Mouse (Mus musculus): Measurements from ENCODE around the gene Fam129c. TPM values are rescaled to one million over a fixed set of nuclear protein-coding genes. Genes with fewer than 3 reads are reported as not detected.

Fam129c gene
- polyA plus RNA-seq, 1 experiment from 2014 or later = 2.7 TPM

DNA sequence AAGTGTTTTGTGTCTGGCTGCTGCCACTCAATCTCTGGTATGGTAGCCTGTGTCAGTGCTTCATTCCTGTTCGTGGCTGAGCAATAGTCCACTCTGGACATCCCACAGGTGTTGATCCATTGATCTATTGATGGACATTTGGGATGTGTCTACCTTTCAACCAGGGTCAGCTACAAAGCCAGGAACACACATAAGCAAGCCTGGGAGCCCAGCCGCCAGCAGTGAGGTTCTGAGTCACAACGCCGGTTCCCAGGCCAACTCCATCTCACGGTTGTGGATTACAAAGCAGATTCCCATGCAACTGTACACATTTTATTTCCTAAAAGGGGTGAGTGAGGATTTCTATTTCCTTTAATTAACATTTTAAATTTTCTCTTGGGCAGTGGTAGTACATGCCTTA is 36.7 kb upstream of the Fam129c start:
- Histone ChIP-seq H3K4me1 (ENCODE audit: control insufficient read depth, insufficient read depth, low read length) (0 out of 2 replicates have a peak, but pooled peaks cover 7% of the 10 kb centered on the region), H3K27me3 (ENCODE audit: control insufficient read depth, insufficient read depth, low read length) (peaks cover 67% of the 10 kb centered on the region), H3K4me2 (ENCODE audit: low read depth, severe bottlenecking) (no peak overlapping the region), H3K9ac (ENCODE audit: low read length) (no peak overlapping the region), H3K36me3 (ENCODE audit: control insufficient read depth, insufficient read depth, low read length) (no peaks in the 10 kb centered on the region), H3K4me3 (ENCODE audit: low read depth, low read length) (no peak overlapping the region), H3K9me3 (ENCODE audit: control insufficient read depth, low read length) (peaks cover 4% of the 10 kb centered on the region; the same call in 1 of the 2 replicates), H3K27ac (replicated peaks; ENCODE audit: low read depth, low read length) (no peak overlapping the region)
- DNase-seq (ENCODE audit: low spot score) (no peak), ATAC-seq (ENCODE audit: insufficient number of reproducible peaks, low FRiP score, low TSS enrichment, low read depth) (no peak)
- WGBS = 82% methylated on average over 5 of the region's 5 CpGs

DNA sequence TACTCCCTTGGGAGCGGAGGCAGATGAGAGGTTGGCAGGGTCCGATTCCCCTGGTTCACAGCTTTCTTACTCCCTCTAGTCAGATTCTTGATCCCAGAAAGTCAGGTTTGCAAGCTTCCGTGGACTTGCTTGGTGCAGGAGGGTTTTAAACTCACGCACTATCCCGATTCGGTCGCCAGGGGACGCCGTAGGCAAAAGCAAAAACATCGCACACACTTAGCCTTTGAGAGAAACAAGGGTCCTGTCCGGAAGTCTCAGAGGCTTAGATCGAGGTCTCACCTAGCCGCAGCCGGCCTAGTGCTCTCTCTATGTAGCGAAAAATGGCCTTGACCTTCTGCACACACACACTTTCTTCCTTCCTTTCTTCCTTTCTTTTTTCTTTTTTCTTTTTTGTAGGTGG is 36.0 kb upstream of the Fam129c start:
- whole genome bisulfite sequencing = 2% methylated on average over 15 of the region's 15 CpGs
- DNase-seq (ENCODE audit: low spot score) (peak; percentile 89), ATAC-seq (ENCODE audit: insufficient number of reproducible peaks, low FRiP score, low TSS enrichment, low read depth) (no peak)
- Histone ChIP-seq H3K4me2 (ENCODE audit: low read depth, severe bottlenecking) (no peak overlapping the region), H3K36me3 (ENCODE audit: control insufficient read depth, insufficient read depth, low read length) (no peaks in the 10 kb centered on the region), H3K9ac (ENCODE audit: low read length) (no peak overlapping the region), H3K27ac (replicated peaks; ENCODE audit: low read depth, low read length) (no peak overlapping the region), H3K4me1 (ENCODE audit: control insufficient read depth, insufficient read depth, low read length) (0 out of 2 replicates have a peak, but pooled peaks cover 7% of the 10 kb centered on the region), H3K4me3 (ENCODE audit: low read depth, low read length) (no peak overlapping the region), H3K9me3 (ENCODE audit: control insufficient read depth, low read length) (peaks cover 4% of the 10 kb centered on the region; the same call in 1 of the 2 replicates), H3K27me3 (ENCODE audit: control insufficient read depth, insufficient read depth, low read length) (peaks cover 65% of the 10 kb centered on the region)

DNA sequence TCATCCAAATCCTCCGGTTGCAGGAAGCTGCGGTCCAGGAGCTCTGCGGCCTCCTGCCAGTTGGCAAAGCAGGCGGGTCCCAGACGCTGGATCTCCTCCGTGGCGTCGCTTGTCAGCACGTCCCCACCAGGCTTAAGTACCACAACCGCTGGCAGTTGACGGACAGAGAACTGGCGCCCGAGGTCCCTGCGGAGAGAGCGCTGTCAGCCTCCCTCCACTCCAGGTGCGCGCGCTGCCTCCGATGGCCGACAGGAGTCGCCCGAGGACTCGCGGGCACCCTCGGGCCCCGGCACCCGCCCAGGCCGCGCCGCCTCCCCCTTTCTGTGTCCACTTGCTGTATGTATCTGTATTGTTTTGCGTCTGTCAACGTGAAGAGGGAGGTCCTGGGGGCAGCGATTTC is 34.7 kb upstream of the Fam129c start:
- Histone ChIP-seq H3K9ac (ENCODE audit: low read length) (peak overlapping the region; percentile 30; the same call in 1 of the 2 replicates), H3K9me3 (ENCODE audit: control insufficient read depth, low read length) (peaks cover 4% of the 10 kb centered on the region; the same call in 1 of the 2 replicates), H3K27ac (replicated peaks; ENCODE audit: low read depth, low read length) (no peak overlapping the region), H3K4me1 (ENCODE audit: control insufficient read depth, insufficient read depth, low read length) (0 out of 2 replicates have a peak, but pooled peaks cover 7% of the 10 kb centered on the region), H3K4me3 (ENCODE audit: low read depth, low read length) (0 out of 2 replicates have a peak overlapping the region, but pooled peaks have one; percentile 8), H3K27me3 (ENCODE audit: control insufficient read depth, insufficient read depth, low read length) (peaks cover 55% of the 10 kb centered on the region), H3K4me2 (ENCODE audit: low read depth, severe bottlenecking) (peak overlapping the region; percentile 33; the same call in 1 of the 2 replicates), H3K36me3 (ENCODE audit: control insufficient read depth, insufficient read depth, low read length) (no peaks in the 10 kb centered on the region)
- 2% methylated on average over 32 of the region's 33 CpGs for WGBS
- ATAC-seq (ENCODE audit: insufficient number of reproducible peaks, low FRiP score, low TSS enrichment, low read depth) (no peak), DNase-seq (ENCODE audit: low spot score) (peak; percentile 79)

DNA sequence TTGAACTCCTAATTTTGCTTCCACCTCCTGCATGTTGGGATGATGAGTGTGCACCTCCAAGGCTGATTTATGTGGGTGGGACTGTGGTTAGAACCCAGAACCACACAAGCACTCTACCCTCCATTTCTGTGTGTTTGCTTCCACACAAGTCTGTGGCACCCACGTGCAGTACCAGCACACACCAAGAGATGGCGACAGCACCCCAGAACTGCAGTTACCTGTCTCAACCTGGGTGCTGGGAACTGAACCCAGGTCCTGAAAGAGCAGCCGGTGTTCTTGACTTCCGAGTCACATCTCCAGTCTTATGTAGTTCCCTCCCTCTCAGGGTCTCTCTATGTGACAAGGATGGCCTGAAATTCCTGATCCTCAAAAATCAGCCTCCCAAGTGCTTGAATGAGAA is 33.5 kb upstream of the Fam129c start:
- H3K9ac ChIP-seq (ENCODE audit: low read length) = no peak overlapping the region
- peaks cover 4% of the 10 kb centered on the region; the same call in 1 of the 2 replicates for H3K4me1 ChIP-seq (ENCODE audit: control insufficient read depth, insufficient read depth, low read length)
- H3K27me3 ChIP-seq (ENCODE audit: control insufficient read depth, insufficient read depth, low read length) = peaks cover 51% of the 10 kb centered on the region
- no peaks in the 10 kb centered on the region for H3K36me3 ChIP-seq (ENCODE audit: control insufficient read depth, insufficient read depth, low read length)
- ATAC-seq (ENCODE audit: insufficient number of reproducible peaks, low FRiP score, low TSS enrichment, low read depth) = no peak
- 97% methylated on average over 4 of the region's 4 CpGs for WGBS
- no peak for DNase-seq (ENCODE audit: low spot score)
- H3K27ac ChIP-seq (replicated peaks; ENCODE audit: low read depth, low read length) = no peak overlapping the region
- H3K4me3 ChIP-seq (ENCODE audit: low read depth, low read length) = no peak overlapping the region
- peaks cover 4% of the 10 kb centered on the region; the same call in 1 of the 2 replicates for H3K9me3 ChIP-seq (ENCODE audit: control insufficient read depth, low read length)
- H3K4me2 ChIP-seq (ENCODE audit: low read depth, severe bottlenecking) = no peak overlapping the region

DNA sequence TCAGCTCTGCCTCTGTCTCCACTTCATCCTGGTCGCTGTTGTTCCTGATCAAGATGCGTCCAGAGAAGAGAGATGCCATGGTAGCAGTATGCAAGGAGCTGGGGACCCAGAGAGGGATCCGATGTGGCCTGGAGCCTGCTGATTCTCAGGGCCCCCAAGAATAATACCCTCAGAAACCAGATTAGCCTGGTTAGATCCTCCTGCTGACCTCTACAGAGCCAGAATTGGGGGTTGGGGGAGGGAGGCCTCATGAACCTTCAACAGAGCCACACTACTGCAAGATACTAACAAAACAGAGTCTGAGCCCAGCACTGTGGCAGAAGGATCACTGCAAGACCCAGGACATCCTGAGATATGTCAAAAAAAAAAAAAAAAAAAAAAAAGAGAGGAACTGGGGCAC is 30.9 kb upstream of the Fam129c start, which contains the start of gene Nxnl1:
TSS of gene Nxnl1 (minus strand) at position 101 of the 400 bp plus-strand sequence.
- no peaks in the 10 kb centered on the region for H3K36me3 ChIP-seq (ENCODE audit: control insufficient read depth, insufficient read depth, low read length)
- H3K9me3 ChIP-seq (ENCODE audit: control insufficient read depth, low read length) = peaks cover 4% of the 10 kb centered on the region; the same call in 1 of the 2 replicates
- peaks cover 31% of the 10 kb centered on the region for H3K27me3 ChIP-seq (ENCODE audit: control insufficient read depth, insufficient read depth, low read length)
- H3K4me2 ChIP-seq (ENCODE audit: low read depth, severe bottlenecking) = no peak within 1 kb of the TSS
- DNase-seq (ENCODE audit: low spot score) (no peak), ATAC-seq (ENCODE audit: insufficient number of reproducible peaks, low FRiP score, low TSS enrichment, low read depth) (no peak)
- WGBS = 60% methylated on average over 3 of the region's 3 CpGs
- H3K9ac ChIP-seq (ENCODE audit: low read length) = no peak within 1 kb of the TSS
- H3K4me1 ChIP-seq (ENCODE audit: control insufficient read depth, insufficient read depth, low read length) = peaks cover 8% of the 10 kb centered on the region; the same call in 1 of the 2 replicates
- H3K4me3 ChIP-seq (ENCODE audit: low read depth, low read length) = no peak within 1 kb of the TSS
- H3K27ac ChIP-seq (replicated peaks; ENCODE audit: low read depth, low read length) = no peak within 1 kb of the TSS

DNA sequence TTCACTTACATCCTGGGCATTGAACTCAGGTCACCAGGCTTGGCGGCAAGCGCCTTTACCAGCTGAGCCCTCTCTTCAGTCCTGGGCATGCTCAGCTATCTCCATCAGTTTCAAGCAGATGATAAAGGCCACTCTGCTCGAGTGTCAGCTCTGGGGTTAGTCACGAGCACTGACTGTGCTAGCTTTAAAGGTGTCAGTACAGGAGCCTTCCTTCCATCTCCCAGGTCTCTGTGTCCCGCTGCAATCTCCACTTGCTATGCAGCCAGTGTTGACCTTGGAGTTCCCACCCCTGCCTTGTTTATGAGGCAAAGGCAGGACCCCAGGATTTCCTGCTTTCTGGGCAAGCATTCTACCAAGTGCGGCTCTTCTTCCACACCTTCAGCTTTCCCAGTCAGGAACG is 29.9 kb upstream of the Fam129c start:
- 67% methylated on average over 7 of the region's 7 CpGs for WGBS
- H3K9me3 ChIP-seq (ENCODE audit: control insufficient read depth, low read length) = peaks cover 4% of the 10 kb centered on the region; the same call in 1 of the 2 replicates
- no peaks in the 10 kb centered on the region for H3K36me3 ChIP-seq (ENCODE audit: control insufficient read depth, insufficient read depth, low read length)
- peaks cover 8% of the 10 kb centered on the region; the same call in 1 of the 2 replicates for H3K4me1 ChIP-seq (ENCODE audit: control insufficient read depth, insufficient read depth, low read length)
- peaks cover 23% of the 10 kb centered on the region for H3K27me3 ChIP-seq (ENCODE audit: control insufficient read depth, insufficient read depth, low read length)
- H3K9ac ChIP-seq (ENCODE audit: low read length) = no peak overlapping the region
- H3K27ac ChIP-seq (replicated peaks; ENCODE audit: low read depth, low read length) = no peak overlapping the region
- no peak for DNase-seq (ENCODE audit: low spot score)
- no peak for ATAC-seq (ENCODE audit: insufficient number of reproducible peaks, low FRiP score, low TSS enrichment, low read depth)
- H3K4me2 ChIP-seq (ENCODE audit: low read depth, severe bottlenecking) = no peak overlapping the region
- no peak overlapping the region for H3K4me3 ChIP-seq (ENCODE audit: low read depth, low read length)

DNA sequence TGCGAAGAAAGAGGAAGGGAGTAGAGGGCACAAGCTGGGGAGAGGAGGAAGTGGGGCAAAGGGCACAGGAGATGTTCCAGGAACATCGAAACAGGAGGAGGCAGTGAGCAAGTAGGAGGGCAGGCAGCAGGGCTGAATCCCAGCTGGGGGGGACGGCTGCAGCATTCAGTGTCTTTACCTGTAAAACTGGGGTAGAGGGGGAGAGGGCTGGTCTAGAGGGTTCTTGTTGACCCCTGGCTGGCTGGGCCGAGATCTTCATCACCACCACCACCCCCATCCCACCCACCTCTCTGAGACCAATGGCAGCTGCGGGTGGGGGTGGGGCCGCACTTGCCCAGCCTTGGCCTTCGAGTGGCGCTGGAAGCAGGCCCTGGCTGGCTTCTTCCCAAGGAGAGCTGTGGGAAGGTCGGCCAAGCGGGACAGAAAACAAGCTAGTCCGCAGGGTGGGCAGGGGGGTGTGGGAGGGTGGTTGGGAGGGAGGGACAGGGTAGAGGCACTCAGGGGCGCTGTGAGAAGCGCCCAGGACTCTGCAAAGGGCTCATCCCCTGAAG is 29.0 kb upstream of the Fam129c start, which contains the start of gene Slc27a1:
TSS of gene Slc27a1 (plus strand) at position 496 of the 551 bp plus-strand sequence.
- peaks cover 14% of the 10 kb centered on the region; the same call in 1 of the 2 replicates for H3K27me3 ChIP-seq (ENCODE audit: control insufficient read depth, insufficient read depth, low read length)
- peaks cover 4% of the 10 kb centered on the region; the same call in 1 of the 2 replicates for H3K9me3 ChIP-seq (ENCODE audit: control insufficient read depth, low read length)
- peak within 1 kb of the TSS; percentile 48; the same call in 1 of the 2 replicates for H3K9ac ChIP-seq (ENCODE audit: low read length)
- no peak for DNase-seq (ENCODE audit: low spot score)
- peaks cover 8% of the 10 kb centered on the region; the same call in 1 of the 2 replicates for H3K4me1 ChIP-seq (ENCODE audit: control insufficient read depth, insufficient read depth, low read length)
- ATAC-seq (ENCODE audit: insufficient number of reproducible peaks, low FRiP score, low TSS enrichment, low read depth) = no peak
- WGBS = 7% methylated on average over 13 of the region's 13 CpGs
- peak within 1 kb of the TSS; percentile 86 for H3K4me2 ChIP-seq (ENCODE audit: low read depth, severe bottlenecking)
- H3K4me3 ChIP-seq (ENCODE audit: low read depth, low read length) = peak within 1 kb of the TSS; percentile 65
- H3K27ac ChIP-seq (replicated peaks; ENCODE audit: low read depth, low read length) = peak within 1 kb of the TSS; percentile 50; the same call in 1 of the 2 replicates
- H3K36me3 ChIP-seq (ENCODE audit: control insufficient read depth, insufficient read depth, low read length) = no peaks in the 10 kb centered on the region

DNA sequence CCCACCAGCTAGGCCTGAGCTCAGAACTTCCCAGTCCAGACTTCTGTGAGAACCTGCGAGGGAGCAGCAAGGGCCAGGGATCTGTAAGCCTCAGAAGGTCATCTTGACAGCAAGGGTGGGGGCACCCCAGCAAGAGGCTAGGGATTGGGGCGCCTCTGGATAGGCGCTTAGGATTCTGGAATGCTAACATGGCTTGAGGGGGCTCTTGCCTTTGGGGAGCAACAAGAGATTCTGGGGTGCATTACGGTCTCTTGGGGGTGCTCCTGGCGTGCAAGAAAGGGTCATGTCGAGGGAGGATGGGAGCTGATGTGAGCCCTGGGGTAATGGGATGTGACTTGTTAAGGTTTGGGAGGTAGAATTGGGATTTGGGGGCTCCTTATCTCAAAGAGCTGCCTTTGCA is 28.5 kb upstream of the Fam129c start:
- Histone ChIP-seq H3K4me1 (ENCODE audit: control insufficient read depth, insufficient read depth, low read length) (peaks cover 8% of the 10 kb centered on the region; the same call in 1 of the 2 replicates), H3K27ac (replicated peaks; ENCODE audit: low read depth, low read length) (no peak overlapping the region), H3K27me3 (ENCODE audit: control insufficient read depth, insufficient read depth, low read length) (peaks cover 12% of the 10 kb centered on the region; the same call in 1 of the 2 replicates), H3K4me3 (ENCODE audit: low read depth, low read length) (peak overlapping the region; percentile 65), H3K9ac (ENCODE audit: low read length) (no peak overlapping the region; the same call in 1 of the 2 replicates), H3K4me2 (ENCODE audit: low read depth, severe bottlenecking) (peak overlapping the region; percentile 86), H3K36me3 (ENCODE audit: control insufficient read depth, insufficient read depth, low read length) (no peaks in the 10 kb centered on the region), H3K9me3 (ENCODE audit: control insufficient read depth, low read length) (peaks cover 4% of the 10 kb centered on the region; the same call in 1 of the 2 replicates)
- ATAC-seq (ENCODE audit: insufficient number of reproducible peaks, low FRiP score, low TSS enrichment, low read depth) = no peak
- no peak for DNase-seq (ENCODE audit: low spot score)
- WGBS = 14% methylated on average over 6 of the region's 6 CpGs
